Mouse (Mus musculus) hindbrain, embryonic 14.5 days (tissue): Measurements from ENCODE around the gene Por. TPM values are rescaled to one million over a fixed set of nuclear protein-coding genes. Genes with fewer than 3 reads are reported as not detected.

ENCODE experiments used
- ATAC-seq: fragments of 200-750 bp; cut with Nextera tagmentation; 2 replicates; pipeline ENCODE4 v1.8.0; 2017; ENCODE audit warnings: moderate number of reproducible peaks, mild to moderate bottlenecking, moderate TSS enrichment, moderate library complexity; ENCODE audit not compliant: low FRiP score
- DNase-seq: peaks from one replicate; pipeline ENCODE4 v3.0.0-alpha.2; 2015; ENCODE audit warnings: low spot score
- H3K27ac ChIP-seq: fragments of 300-500 bp; sonication (generic); 2 replicates; pipeline ENCODE4 v1.5.1; 2014; ENCODE audit warnings: mild to moderate bottlenecking, moderate library complexity
- H3K27me3 ChIP-seq: fragments of 300-500 bp; sonication (generic); 2 replicates; pipeline ENCODE4 v1.6.1; 2014; ENCODE audit warnings: mild to moderate bottlenecking, low read length, mixed read lengths; ENCODE audit not compliant: control insufficient read depth, insufficient read depth
- H3K36me3 ChIP-seq: fragments of 300-500 bp; sonication (generic); replicated peaks from 2 replicates; pipeline ENCODE4 v1.6.1; 2014; ENCODE audit not compliant: control insufficient read depth, insufficient read depth
- H3K4me1 ChIP-seq: fragments of 300-500 bp; sonication (generic); replicated peaks from 2 replicates; pipeline ENCODE4 v1.6.1; 2014; ENCODE audit warnings: antibody characterized with exemption, low read length, mixed read lengths; ENCODE audit not compliant: control insufficient read depth, insufficient read depth
- H3K4me2 ChIP-seq: fragments of 300-500 bp; sonication (generic); replicated peaks from 2 replicates; pipeline ENCODE4 v1.6.1; 2014; ENCODE audit warnings: mild to moderate bottlenecking, moderate library complexity
- H3K4me3 ChIP-seq: fragments of 300-500 bp; sonication (generic); replicated peaks from 2 replicates; pipeline ENCODE4 v1.5.1; 2014; ENCODE audit warnings: mild to moderate bottlenecking, low read length
- H3K9ac ChIP-seq: fragments of 300-500 bp; sonication (generic); 2 replicates; pipeline ENCODE4 v1.6.1; 2014
- H3K9me3 ChIP-seq: fragments of 300-500 bp; sonication (generic); 2 replicates; pipeline ENCODE4 v1.6.1; 2016; ENCODE audit warnings: low read length; ENCODE audit not compliant: control insufficient read depth
- WGBS: fragments of 180-500 bp; shearing (Covaris S2); extraction: QIAGEN DNeasy Blood & Tissue Kit; methylation state at CpG from one replicate; pipeline ENCODE4 v1.1.7; 2014; 5-methylcytosine and 5-hydroxymethylcytosine counted together
- polyA plus RNA-seq: library from polyadenylated mRNA; unstranded; fragments of >200 nt; fragmentation: Nextera tagmentation; extraction: Ambion mirVana; gene quantifications from 2 replicates; pipeline ENCODE4 v1.2.1, GENCODE M21; 2014

The Por gene
- polyA plus RNA-seq, 1 experiment from 2014 or later, result 79.7 TPM

DNA sequence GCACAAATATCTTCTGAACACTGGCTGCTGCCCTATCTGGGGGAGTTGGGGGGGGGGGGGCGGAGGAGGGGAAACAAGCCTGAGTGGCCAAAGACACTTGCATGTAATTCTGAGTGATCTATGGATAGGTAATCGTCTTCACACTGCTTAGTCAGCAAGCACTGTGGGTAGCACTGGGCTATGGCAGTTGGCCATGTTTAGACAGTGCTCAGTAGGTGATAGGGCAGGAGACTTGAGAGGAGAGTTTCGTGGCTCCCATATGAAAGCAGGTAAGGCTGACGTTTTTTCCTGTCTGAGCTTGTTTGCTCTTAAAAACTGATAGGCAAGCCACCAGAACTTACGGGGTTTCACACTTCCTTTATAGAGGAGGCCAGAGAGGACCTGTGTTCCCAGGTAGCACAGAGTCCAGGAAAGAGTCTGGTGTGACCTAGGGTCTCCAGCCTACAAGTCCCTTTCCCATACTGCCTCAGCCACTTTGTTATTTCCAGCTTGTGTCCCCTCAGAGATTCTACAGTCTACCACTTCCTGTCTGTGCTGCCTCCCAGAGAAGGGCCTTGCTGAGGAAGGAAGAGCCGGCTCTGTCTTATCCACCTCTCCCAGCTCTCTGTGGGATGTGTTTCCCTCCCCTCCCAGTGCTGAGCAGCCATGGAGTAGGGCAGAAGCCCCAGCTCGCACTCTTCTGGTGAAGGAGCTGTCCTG, 29.9 kb upstream of the Por start:
- Histone ChIP-seq H3K9ac (no peak overlapping the region), H3K36me3 (peaks cover 61% of the 10 kb centered on the region), H3K4me3 (no peak overlapping the region), H3K4me2 (no peak overlapping the region), H3K27me3 (no peaks in the 10 kb centered on the region), H3K27ac (no peak overlapping the region), H3K9me3 (no peaks in the 10 kb centered on the region), H3K4me1 (no peaks in the 10 kb centered on the region)
- 85% methylated on average over 7 of the region's 7 CpGs for WGBS
- ATAC-seq (no peak), DNase-seq (no peak)

DNA sequence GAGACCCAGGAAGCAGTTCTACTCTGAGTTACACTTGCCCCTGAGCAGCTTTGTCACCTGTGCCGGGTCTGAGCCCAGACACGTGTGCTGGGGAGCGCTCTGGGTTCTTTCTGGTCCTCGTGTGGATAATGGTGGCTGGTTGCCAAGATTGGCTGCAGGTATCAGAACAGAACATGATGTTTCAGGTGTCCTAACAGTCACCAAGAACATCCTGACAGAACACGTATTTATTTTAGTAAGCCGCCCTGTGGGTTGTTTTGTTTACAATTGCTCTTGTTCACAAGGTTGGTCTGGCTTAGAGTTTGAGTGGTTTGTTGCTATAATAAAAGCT, 29.4 kb upstream of the Por start:
- WGBS, result 86% methylated on average over 6 of the region's 6 CpGs
- Histone ChIP-seq H3K27me3 (no peaks in the 10 kb centered on the region), H3K36me3 (peaks cover 56% of the 10 kb centered on the region)

DNA sequence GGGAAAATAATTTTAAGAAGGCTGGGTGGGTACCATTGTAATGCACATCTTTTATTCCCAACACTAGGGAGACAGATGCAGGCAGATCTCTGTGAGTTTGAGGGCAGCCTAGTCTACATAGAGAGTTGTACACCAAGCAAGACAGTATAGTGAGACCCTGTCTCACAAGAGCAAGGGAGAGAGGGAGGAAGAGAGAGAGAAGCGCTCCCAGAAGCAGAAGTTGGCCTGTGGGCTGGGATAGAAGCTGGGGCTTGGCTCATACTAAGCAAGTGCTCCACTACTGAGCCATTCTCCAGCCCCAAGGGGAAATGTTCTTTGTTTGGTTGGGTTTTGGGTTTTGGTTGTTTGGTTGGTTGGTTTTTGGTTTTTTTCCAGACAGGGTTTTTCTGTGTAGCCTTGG, 28.8 kb upstream of the Por start:
- no peaks in the 10 kb centered on the region for H3K4me1 ChIP-seq
- H3K4me2 ChIP-seq, result no peak overlapping the region
- H3K27ac ChIP-seq, result no peak overlapping the region
- H3K27me3 ChIP-seq, result no peaks in the 10 kb centered on the region
- no peaks in the 10 kb centered on the region for H3K9me3 ChIP-seq
- DNase-seq (no peak), ATAC-seq (no peak)
- H3K4me3 ChIP-seq, result no peak overlapping the region
- WGBS, result 100% methylated on average over 1 of the region's 1 CpGs
- H3K9ac ChIP-seq, result no peak overlapping the region
- H3K36me3 ChIP-seq, result peaks cover 50% of the 10 kb centered on the region

More for the DNA sequence above, 29.4 kb upstream of the Por start:
- Histone ChIP-seq H3K27ac (no peak overlapping the region), H3K4me3 (no peak overlapping the region), H3K9ac (no peak overlapping the region), H3K9me3 (no peaks in the 10 kb centered on the region), H3K4me1 (no peaks in the 10 kb centered on the region), H3K4me2 (no peak overlapping the region)
- ATAC-seq (no peak), DNase-seq (no peak)

DNA sequence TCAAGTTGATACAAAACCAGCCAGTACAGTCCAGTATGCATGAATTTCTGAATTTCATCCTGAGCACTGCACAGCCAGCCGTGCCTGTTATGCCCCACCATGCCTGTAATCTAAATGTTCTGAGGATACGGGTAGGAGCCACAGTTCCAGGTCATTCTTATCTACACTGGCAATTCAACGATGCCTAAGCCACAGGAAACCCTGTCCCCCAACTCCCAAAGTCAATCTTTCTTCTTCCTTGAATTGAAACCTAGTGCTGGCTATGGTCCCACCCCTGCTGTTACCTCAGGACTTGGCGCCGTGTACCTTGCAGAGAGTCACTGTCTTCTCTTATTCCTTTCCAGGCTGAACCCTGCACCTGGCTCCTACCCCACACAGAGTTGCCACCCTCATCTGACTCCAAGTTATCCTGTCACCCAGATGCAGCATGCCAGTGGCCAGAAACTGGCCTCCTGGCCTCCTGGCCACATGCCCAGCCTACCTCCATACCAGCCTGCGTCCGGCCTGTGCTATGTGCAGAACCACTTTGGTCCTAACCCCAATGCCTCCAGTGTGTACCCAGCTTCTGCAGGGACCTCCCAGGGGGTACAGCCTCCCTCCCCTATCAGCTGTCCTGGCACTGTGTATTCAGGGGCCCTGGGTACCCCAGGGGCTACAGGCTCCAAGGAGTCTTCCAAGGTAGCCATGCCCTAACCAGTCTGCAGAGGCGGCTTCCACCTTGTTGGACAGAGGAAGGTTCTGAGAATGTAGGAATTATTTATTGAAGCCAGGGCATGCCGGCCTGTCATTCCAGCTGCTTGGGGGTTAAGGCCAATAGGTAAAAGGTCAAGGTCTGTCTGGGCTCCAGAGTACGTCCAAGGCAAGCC, 26.9 kb upstream of the Por start:
- H3K36me3 ChIP-seq, result peaks cover 32% of the 10 kb centered on the region
- ATAC-seq (no peak), DNase-seq (no peak)
- H3K27me3 ChIP-seq, result no peaks in the 10 kb centered on the region
- H3K9me3 ChIP-seq, result no peaks in the 10 kb centered on the region
- no peak overlapping the region for H3K27ac ChIP-seq
- H3K4me1 ChIP-seq, result no peaks in the 10 kb centered on the region
- H3K4me3 ChIP-seq, result no peak overlapping the region
- H3K4me2 ChIP-seq, result no peak overlapping the region
- 79% methylated on average over 10 of the region's 10 CpGs for WGBS
- no peak overlapping the region for H3K9ac ChIP-seq

DNA sequence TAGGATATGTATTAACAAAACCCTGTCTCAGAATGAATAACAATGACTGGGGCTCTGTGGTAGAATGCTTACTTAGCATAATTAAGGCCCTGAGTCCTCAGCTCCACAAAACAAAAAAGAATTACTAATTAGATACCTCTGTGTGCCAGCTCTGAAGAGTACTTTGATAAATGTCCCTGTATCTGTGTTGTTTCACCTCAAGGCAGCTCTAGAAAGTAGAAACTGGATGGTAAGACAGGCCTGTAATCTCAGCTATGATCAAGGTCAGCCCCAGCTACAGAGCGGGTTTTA, 26.3 kb upstream of the Por start:
- H3K4me3 ChIP-seq, result no peak overlapping the region
- peaks cover 28% of the 10 kb centered on the region for H3K36me3 ChIP-seq
- H3K4me2 ChIP-seq, result no peak overlapping the region
- 81% methylated on average over 1 of the region's 1 CpGs for WGBS
- no peak for DNase-seq
- H3K9ac ChIP-seq, result no peak overlapping the region
- no peak overlapping the region for H3K27ac ChIP-seq
- no peaks in the 10 kb centered on the region for H3K27me3 ChIP-seq
- no peaks in the 10 kb centered on the region for H3K9me3 ChIP-seq
- H3K4me1 ChIP-seq, result no peaks in the 10 kb centered on the region
- no peak for ATAC-seq

DNA sequence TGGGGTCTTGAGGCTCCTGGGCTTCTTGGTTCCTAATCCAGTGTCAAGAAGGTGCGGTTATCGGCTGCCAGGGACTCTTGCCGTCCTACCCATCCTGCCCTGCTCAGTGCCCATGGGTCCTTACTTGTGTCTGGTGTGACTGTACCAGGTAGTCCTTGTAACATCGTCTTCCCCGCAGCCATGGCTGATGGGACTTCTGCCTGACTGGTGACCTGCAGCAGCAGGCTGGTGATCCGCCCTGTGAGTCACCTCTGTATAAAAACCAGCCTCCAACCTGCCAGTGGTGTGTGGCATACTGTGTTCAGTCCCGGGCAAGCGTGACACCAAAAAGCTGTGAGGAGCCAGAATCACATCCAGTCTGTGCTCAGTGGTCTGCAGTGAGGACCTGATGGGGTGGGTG, 26.0 kb upstream of the Por start:
- peaks cover 24% of the 10 kb centered on the region for H3K36me3 ChIP-seq
- no peak overlapping the region for H3K4me3 ChIP-seq
- no peaks in the 10 kb centered on the region for H3K4me1 ChIP-seq
- H3K9ac ChIP-seq, result no peak overlapping the region
- H3K27ac ChIP-seq, result no peak overlapping the region
- 99% methylated on average over 8 of the region's 8 CpGs for WGBS
- H3K4me2 ChIP-seq, result no peak overlapping the region
- no peak for DNase-seq
- ATAC-seq, result no peak
- no peaks in the 10 kb centered on the region for H3K27me3 ChIP-seq
- H3K9me3 ChIP-seq, result no peaks in the 10 kb centered on the region

DNA sequence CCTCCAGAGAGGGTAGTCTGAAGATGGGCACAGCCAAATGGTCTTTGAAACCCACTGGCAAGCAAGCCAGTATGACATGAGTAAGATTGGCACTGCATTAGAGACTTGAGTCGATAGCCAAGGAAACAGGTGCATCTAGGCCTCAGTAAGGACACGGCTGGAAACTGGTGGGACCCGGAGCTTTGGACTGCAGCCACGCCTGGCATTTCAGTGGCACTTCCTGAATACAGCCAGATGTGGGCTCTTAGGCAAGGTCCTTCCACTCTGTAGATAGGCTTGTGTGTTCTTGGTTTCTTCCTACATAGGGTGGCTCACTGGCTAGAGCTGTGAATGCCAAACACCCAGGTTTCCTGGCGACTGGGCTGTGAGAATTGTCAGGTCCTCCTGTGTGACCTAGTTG, 24.5 kb upstream of the Por start:
- Histone ChIP-seq H3K4me3 (no peak overlapping the region), H3K27ac (no peak overlapping the region), H3K4me1 (no peaks in the 10 kb centered on the region), H3K27me3 (no peaks in the 10 kb centered on the region), H3K36me3 (peaks cover 11% of the 10 kb centered on the region), H3K9me3 (no peaks in the 10 kb centered on the region), H3K9ac (no peak overlapping the region), H3K4me2 (no peak overlapping the region)
- DNase-seq, result no peak
- WGBS, result 83% methylated on average over 5 of the region's 5 CpGs
- ATAC-seq, result no peak

DNA sequence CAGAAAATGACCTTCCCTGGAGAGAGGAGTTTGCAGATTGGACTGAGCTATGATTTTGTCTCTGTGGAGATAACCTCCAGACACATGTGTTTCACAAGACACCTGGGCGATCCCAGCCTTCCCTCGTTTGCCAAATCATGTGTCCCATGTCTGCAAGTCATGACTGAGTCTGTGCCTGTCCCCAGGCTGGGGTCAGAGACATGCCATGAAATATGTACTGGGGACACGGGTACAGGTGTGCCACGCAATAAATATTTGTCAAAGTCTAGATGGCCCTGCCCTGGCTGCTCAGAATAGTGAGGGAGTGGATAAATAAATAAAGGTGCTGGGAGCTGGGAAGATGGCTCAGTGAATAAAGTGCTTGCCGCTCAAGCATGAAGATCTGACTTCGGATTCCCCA, 23.8 kb upstream of the Por start:
- 89% methylated on average over 6 of the region's 6 CpGs for WGBS
- no peaks in the 10 kb centered on the region for H3K27me3 ChIP-seq
- no peak overlapping the region for H3K4me3 ChIP-seq
- H3K9ac ChIP-seq, result no peak overlapping the region
- no peaks in the 10 kb centered on the region for H3K9me3 ChIP-seq
- ATAC-seq (no peak), DNase-seq (no peak)
- H3K36me3 ChIP-seq, result peaks cover 8% of the 10 kb centered on the region
- H3K4me2 ChIP-seq, result no peak overlapping the region
- no peak overlapping the region for H3K27ac ChIP-seq
- H3K4me1 ChIP-seq, result no peaks in the 10 kb centered on the region

DNA sequence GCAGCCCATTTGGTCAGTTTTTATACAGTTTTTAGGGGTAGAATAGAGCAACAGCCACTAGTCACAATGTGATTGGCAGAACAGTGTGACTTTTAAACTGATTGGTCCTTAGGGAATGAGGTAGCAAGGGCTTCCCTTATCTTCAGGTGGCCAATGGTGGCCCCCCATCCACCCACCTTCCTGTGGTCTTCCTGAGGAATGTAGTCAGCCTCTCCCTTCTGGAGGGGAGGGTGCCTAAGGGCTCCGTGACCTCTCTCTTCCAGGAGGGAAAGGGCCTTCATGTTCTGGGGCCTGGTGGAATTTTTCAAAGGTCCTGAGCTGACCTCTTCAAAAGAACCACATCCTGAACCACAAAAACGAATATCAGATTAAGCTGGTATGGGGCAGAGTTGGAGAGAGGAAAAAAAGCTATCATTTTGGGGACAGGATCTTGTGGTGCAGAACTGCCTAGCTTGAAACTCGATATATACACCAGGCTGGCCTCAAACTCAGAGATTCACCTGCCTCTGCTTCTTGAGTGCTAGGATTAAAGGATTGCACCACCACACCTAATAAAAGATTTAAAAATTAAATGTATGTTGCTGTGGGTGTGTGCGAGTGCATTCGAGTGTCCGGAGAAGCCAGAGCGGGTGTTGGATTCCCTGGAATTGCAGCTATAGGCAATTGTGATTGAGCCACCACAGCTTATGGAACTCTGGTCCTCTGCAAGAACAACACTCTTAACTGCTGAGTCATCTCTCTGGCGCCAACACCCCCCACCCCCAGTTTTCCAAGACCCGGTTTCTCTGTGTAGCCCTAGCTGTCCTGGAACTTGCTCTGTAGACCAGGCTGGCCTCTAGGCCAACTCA, 21.1 kb upstream of the Por start:
- Histone ChIP-seq H3K36me3 (no peaks in the 10 kb centered on the region; the same call in 1 of the 2 replicates), H3K27me3 (no peaks in the 10 kb centered on the region), H3K9ac (no peak overlapping the region), H3K4me1 (no peaks in the 10 kb centered on the region), H3K27ac (no peak overlapping the region), H3K9me3 (no peaks in the 10 kb centered on the region), H3K4me2 (no peak overlapping the region), H3K4me3 (no peak overlapping the region)
- no peak for DNase-seq
- no peak for ATAC-seq
- 80% methylated on average over 9 of the region's 9 CpGs for WGBS
